19 mouse cellular contexts compared by ENCODE assay signal in the genomic region with DNA sequence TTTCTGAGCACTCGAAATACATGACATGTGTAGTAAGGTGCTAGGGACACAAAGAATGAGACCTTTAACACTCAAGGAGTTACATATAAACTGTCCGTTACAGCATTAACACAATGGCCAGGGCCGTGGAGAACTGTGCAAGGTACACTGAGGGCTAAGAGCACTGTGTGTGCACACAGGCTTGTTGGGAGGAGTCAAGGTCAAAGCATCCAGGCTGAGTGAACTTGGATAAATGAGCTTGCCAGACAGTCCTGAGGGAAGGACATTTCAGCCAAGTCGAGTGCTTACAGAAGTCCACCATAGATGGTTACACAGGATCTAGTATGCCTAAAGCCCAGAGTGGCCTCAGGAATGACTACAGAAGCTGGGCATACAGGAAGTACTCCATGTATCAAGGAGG. TPM values are rescaled to one million over a fixed set of nuclear protein-coding genes. Genes with fewer than 3 reads are reported as not detected.
DNase-seq lines count a peak whose midpoint lies in the region; ATAC-seq and TF ChIP-seq lines count a peak whose summit lies in the region.
"Had no signal": no experiment of that assay in that cellular context is flagged by ENCODE, and none has a peak within 500 bp of the region (broad histone marks: within the 10 kb centered on the region; RNA-seq: fewer than 3 reads in every experiment).

No protein-coding gene starts in this region.

- TF ChIP-seq CTCF in gastrocnemius, adult 2 months (IDR thresholded peaks at IDR 0.05), result no peak
- no peak for TF ChIP-seq CTCF in kidney, adult 2 months (conservative IDR thresholded peaks at IDR 0.05; ENCODE audit: insufficient read depth, insufficient read length, low read depth, low read length)
- no peak for TF ChIP-seq CTCF in kidney, postnatal 0 days (IDR thresholded peaks at IDR 0.05; ENCODE audit: low read depth)

- peaks cover 33% of the 10 kb centered on the region for H3K4me1 ChIP-seq in kidney, adult 2 months (ENCODE audit: control insufficient read depth, insufficient read depth, low read length)
- peaks cover 21% of the 10 kb centered on the region for H3K4me1 ChIP-seq in kidney, embryonic 14.5 days (ENCODE audit: control insufficient read depth, insufficient read depth, low read length)
- H3K4me1 ChIP-seq in kidney, postnatal 0 days (replicated peaks; ENCODE audit: insufficient read depth, low read length), result peaks cover 32% of the 10 kb centered on the region
- H3K4me1 ChIP-seq in hindbrain, embryonic 10.5 days (replicated peaks), result peaks cover 67% of the 10 kb centered on the region

- no peaks in the 10 kb centered on the region for H3K27me3 ChIP-seq in kidney, adult 2 months (replicated peaks; ENCODE audit: control insufficient read depth, insufficient read depth, low read length)
- no peaks in the 10 kb centered on the region for H3K27me3 ChIP-seq in kidney, embryonic 14.5 days (ENCODE audit: control insufficient read depth, insufficient read depth, low read length)
- H3K27me3 ChIP-seq in kidney, postnatal 0 days (ENCODE audit: insufficient read depth, low read length), result no peaks in the 10 kb centered on the region
- H3K27me3 ChIP-seq in hindbrain, embryonic 10.5 days (ENCODE audit: insufficient read depth, poor library complexity, severe bottlenecking), result no peaks in the 10 kb centered on the region
- H3K27me3 ChIP-seq: CH12.LX; embryonic facial prominence, embryonic 12.5 days; forebrain, embryonic 15.5 days; heart, embryonic 13.5 days had no signal

- no peak for DNase-seq in gastrocnemius, adult 2 months
- DNase-seq in gastrocnemius, postnatal 10 days, result no peak
- peak; percentile 87 for DNase-seq in kidney, adult 2 months
- no peak for DNase-seq in kidney, postnatal 0 days (ENCODE audit: low spot score)
- DNase-seq in kidney, postnatal 36 days, result peak; percentile 66 to 82
- no peak for DNase-seq in hindbrain, embryonic 10.5 days (ENCODE audit: low spot score)
- DNase-seq: cerebellum, postnatal 10 days; embryo, embryonic 11 days; gastrocnemius, postnatal 25 days; heart, postnatal 4 days had no signal

- H3K9ac ChIP-seq in kidney, embryonic 14.5 days (ENCODE audit: low read depth, low read length), result no peak overlapping the region
- no peak overlapping the region for H3K9ac ChIP-seq in kidney, postnatal 0 days (ENCODE audit: low read depth, low read length)
- H3K9ac ChIP-seq: embryonic facial prominence, embryonic 12.5 days; forebrain, embryonic 15.5 days; heart, embryonic 13.5 days; hindbrain, embryonic 13.5 days had no signal

- ATAC-seq in kidney, embryonic 14.5 days (ENCODE audit: low FRiP score, low TSS enrichment), result no peak
- no peak for ATAC-seq in kidney, postnatal 0 days (replicated peaks; ENCODE audit: low FRiP score, low read depth)
- ATAC-seq: forebrain, embryonic 15.5 days; hindbrain, postnatal 0 days had no signal

- H3K27ac ChIP-seq in gastrocnemius, adult 2 months, result 0 out of 2 replicates have a peak overlapping the region, but pooled peaks have one; percentile 17
- H3K27ac ChIP-seq in kidney, adult 2 months (ENCODE audit: insufficient read depth, low read depth, low read length), result peak overlapping the region; percentile 13; the same call in 1 of the 2 replicates
- no peak overlapping the region for H3K27ac ChIP-seq in kidney, embryonic 14.5 days (ENCODE audit: low read depth, low read length)
- H3K27ac ChIP-seq in kidney, postnatal 0 days, result 0 out of 2 replicates have a peak overlapping the region, but pooled peaks have one; percentile 1
- no peak overlapping the region for H3K27ac ChIP-seq in hindbrain, embryonic 10.5 days
- H3K27ac ChIP-seq: embryonic facial prominence, embryonic 12.5 days; forebrain, embryonic 15.5 days; heart, embryonic 13.5 days; hindbrain, embryonic 13.5 days; hindbrain, postnatal 0 days had no signal

- H3K36me3 ChIP-seq in kidney, adult 2 months (ENCODE audit: control insufficient read depth, insufficient read depth, low read length), result no peaks in the 10 kb centered on the region
- no peaks in the 10 kb centered on the region for H3K36me3 ChIP-seq in kidney, embryonic 14.5 days (ENCODE audit: control insufficient read depth, insufficient read depth, low read length)
- H3K36me3 ChIP-seq in kidney, postnatal 0 days (ENCODE audit: insufficient read depth, low read length), result no peaks in the 10 kb centered on the region
- no peaks in the 10 kb centered on the region for H3K36me3 ChIP-seq in hindbrain, embryonic 10.5 days
- H3K36me3 ChIP-seq: embryonic facial prominence, embryonic 12.5 days; forebrain, embryonic 15.5 days; heart, embryonic 13.5 days; hindbrain, embryonic 13.5 days had no signal

- no peaks in the 10 kb centered on the region for H3K9me3 ChIP-seq in kidney, embryonic 14.5 days (ENCODE audit: control insufficient read depth, low read length)
- no peaks in the 10 kb centered on the region for H3K9me3 ChIP-seq in kidney, postnatal 0 days (replicated peaks; ENCODE audit: low read length)
- no peaks in the 10 kb centered on the region for H3K9me3 ChIP-seq in hindbrain, embryonic 10.5 days
- H3K9me3 ChIP-seq: embryonic facial prominence, embryonic 12.5 days; forebrain, embryonic 15.5 days; heart, embryonic 13.5 days; hindbrain, embryonic 13.5 days had no signal

- H3K4me3 ChIP-seq in gastrocnemius, adult 2 months, result no peak overlapping the region
- no peak overlapping the region for H3K4me3 ChIP-seq in kidney, adult 2 months (ENCODE audit: insufficient read depth, low read depth, low read length)
- no peak overlapping the region for H3K4me3 ChIP-seq in kidney, embryonic 14.5 days (ENCODE audit: low read length)
- no peak overlapping the region for H3K4me3 ChIP-seq in kidney, postnatal 0 days (replicated peaks; ENCODE audit: low read depth, low read length)
- H3K4me3 ChIP-seq in hindbrain, embryonic 10.5 days, result no peak overlapping the region
- H3K4me3 ChIP-seq: embryonic facial prominence, embryonic 12.5 days; forebrain, embryonic 15.5 days; heart, embryonic 13.5 days; hindbrain, embryonic 13.5 days had no signal

- H3K4me2 ChIP-seq in kidney, embryonic 14.5 days (replicated peaks; ENCODE audit: low read depth, low read length), result no peak overlapping the region
- H3K4me2 ChIP-seq in kidney, postnatal 0 days (ENCODE audit: low read length), result no peak overlapping the region
- H3K4me2 ChIP-seq: embryonic facial prominence, embryonic 12.5 days; forebrain, embryonic 15.5 days; heart, embryonic 13.5 days; hindbrain, embryonic 13.5 days had no signal

- intact Hi-C loops in gastrocnemius, adult 2 months (cut with DNase I), result no loop called here

- WGBS in kidney, adult 2 months, result 41% methylated on average over 4 of the region's 4 CpGs
- 80% methylated on average over 4 of the region's 4 CpGs for whole genome bisulfite sequencing in kidney, embryonic 14.5 days
- WGBS in kidney, postnatal 0 days, result 66% methylated on average over 4 of the region's 4 CpGs
- 78% methylated on average over 4 of the region's 4 CpGs for WGBS in hindbrain, embryonic 10.5 days

- TF ChIP-seq POLR2A in kidney, adult 2 months (IDR thresholded peaks at IDR 0.05; ENCODE audit: low read depth, low read length), result no peak

RNA-seq across cellular contexts. Expression of a gene that starts 12.6 kb away (rescaled TPM):
- total RNA-seq in gastrocnemius, adult 2 months (2021), result 1 to 10 TPM; 1.6 TPM
- total RNA-seq in gastrocnemius, postnatal 10 days (2021), result 10 to 100 TPM; 14.2 to 22.4 TPM
- polyA plus RNA-seq in kidney, adult 2 months (2012; rRNA removed), result 9.2 and 10.1 TPM in 2 replicates
- 9.0 and 12.5 TPM in 2 replicates for polyA plus RNA-seq in kidney, embryonic 14.5 days (2014; fragmentation: Nextera tagmentation; extraction: Ambion mirVana)
- 21.3 and 22.0 TPM in 2 replicates for polyA plus RNA-seq in kidney, postnatal 0 days (2015; fragmentation: Nextera tagmentation; extraction: Ambion mirVana)
- 3.8 and 5.9 TPM in 2 replicates for polyA plus RNA-seq in hindbrain, embryonic 10.5 days (2016; fragmentation: Nextera tagmentation; extraction: Ambion mirVana)
- total RNA-seq: common myeloid progenitor, adult 5-6 weeks; granulocyte monocyte progenitor cell, adult 5-6 weeks had no signal

Comparison
In these comparisons a context has a peak if more than half of its experiments do, and no peak if none do; other contexts are left out.
1. DNase-seq: peak in kidney, adult 2 months (single experiment) and kidney, postnatal 36 days (2 of 2); none in gastrocnemius, adult 2 months (single experiment), gastrocnemius, postnatal 10 days (single experiment), kidney, postnatal 0 days (single experiment) and hindbrain, embryonic 10.5 days (single experiment).
2. H3K27ac ChIP-seq: peak in gastrocnemius, adult 2 months (single experiment), kidney, adult 2 months (single experiment) and kidney, postnatal 0 days (single experiment); none in kidney, embryonic 14.5 days (single experiment) and hindbrain, embryonic 10.5 days (single experiment).